Mouse (Mus musculus) limb, embryonic 14.5 days (tissue): Measurements from ENCODE around the gene Dcaf17. TPM values are rescaled to one million over a fixed set of nuclear protein-coding genes. Genes with fewer than 3 reads are reported as not detected.
A peak's percentile ranks its signal among the peaks of the same experiment; 100 is the strongest.

ENCODE experiments used
- ATAC-seq: fragments of 200-750 bp; cut with Nextera tagmentation; 2 replicates; pipeline ENCODE4 v1.8.0; 2017; ENCODE audit warnings: low read depth, moderate number of reproducible peaks, moderate TSS enrichment; ENCODE audit not compliant: low FRiP score
- DNase-seq: peaks from one replicate; pipeline ENCODE4 v3.0.0-alpha.2; 2015; ENCODE audit warnings: low spot score
- H3K27ac ChIP-seq: fragments of 300-500 bp; sonication (generic); replicated peaks from 2 replicates; pipeline ENCODE4 v1.5.1; 2014; ENCODE audit warnings: low read depth, mild to moderate bottlenecking, low read length, moderate library complexity, mixed read lengths
- H3K27me3 ChIP-seq: fragments of 300-500 bp; sonication (generic); 2 replicates; pipeline ENCODE4 v1.6.1; 2014; ENCODE audit warnings: low read length, mixed read lengths; ENCODE audit not compliant: control insufficient read depth, insufficient read depth
- H3K36me3 ChIP-seq: fragments of 300-500 bp; sonication (generic); 2 replicates; pipeline ENCODE4 v1.6.1; 2014; ENCODE audit warnings: mild to moderate bottlenecking, low read length, moderate library complexity, mixed read lengths; ENCODE audit not compliant: control insufficient read depth, insufficient read depth
- H3K4me1 ChIP-seq: fragments of 300-500 bp; sonication (generic); 2 replicates; pipeline ENCODE4 v1.6.1; 2014; ENCODE audit warnings: antibody characterized with exemption, low read length, mixed read lengths; ENCODE audit not compliant: control insufficient read depth, insufficient read depth
- H3K4me2 ChIP-seq: fragments of 300-500 bp; sonication (generic); replicated peaks from 2 replicates; pipeline ENCODE4 v1.6.1; 2014; ENCODE audit warnings: low read depth, mild to moderate bottlenecking, low read length, moderate library complexity; ENCODE audit not compliant: severe bottlenecking
- H3K4me3 ChIP-seq: fragments of 300-500 bp; sonication (generic); replicated peaks from 2 replicates; pipeline ENCODE4 v1.5.1; 2014; ENCODE audit warnings: low read length
- H3K9ac ChIP-seq: fragments of 300-500 bp; sonication (generic); 2 replicates; pipeline ENCODE4 v1.6.1; 2014; ENCODE audit warnings: mild to moderate bottlenecking, low read depth, low read length, moderate library complexity; ENCODE audit not compliant: severe bottlenecking
- H3K9me3 ChIP-seq: fragments of 300-500 bp; sonication (generic); 2 replicates; pipeline ENCODE4 v1.6.1; 2016; ENCODE audit warnings: low read length; ENCODE audit not compliant: control insufficient read depth
- POLR2A ChIP-seq: fragments of 200-500 bp; IDR thresholded peaks from 2 replicates; pipeline ENCODE4 v1.8.0; 2012; ENCODE audit warnings: inconsistent platforms, mild to moderate bottlenecking, moderate library complexity, borderline replicate concordance; ENCODE audit not compliant: insufficient read depth, insufficient read length; ENCODE audit errors: extremely low read depth
- WGBS: fragments of 180-500 bp; shearing (Covaris S2); extraction: QIAGEN DNeasy Blood & Tissue Kit; methylation state at CpG from one replicate; pipeline ENCODE4 v1.1.7; 2014; 5-methylcytosine and 5-hydroxymethylcytosine counted together
- polyA plus RNA-seq, 2 experiments: library from polyadenylated mRNA; depleted of rRNA in 1 of 2; stranded (reverse) in 1 of 2; unstranded in 1 of 2; fragments of >200 nt; fragmentation: Nextera tagmentation in 1 of 2; extraction: Ambion mirVana in 1 of 2; gene quantifications; 2 replicates each; pipeline versions ENCODE4 v1.2.1 to v1.2.3; 2012 to 2014

Dcaf17 gene
- polyA plus RNA-seq, 2 experiments: 7.2 to 26.0 TPM

GRCm38 (mm10) chr2:71037447-71037846 lies 17.7 kb upstream of the Dcaf17 start:
- DNase-seq: no peak
- Histone ChIP-seq H3K27ac (no peak overlapping the region), H3K4me3 (no peak overlapping the region), H3K36me3 (no peaks in the 10 kb centered on the region), H3K9ac (no peak overlapping the region), H3K4me2 (no peak overlapping the region), H3K27me3 (no peaks in the 10 kb centered on the region), H3K4me1 (peaks cover 5% of the 10 kb centered on the region), H3K9me3 (no peaks in the 10 kb centered on the region)
- ATAC-seq: no peak
- 86% methylated on average over 6 of the region's 6 CpGs for WGBS
- TF ChIP-seq POLR2A: no peak

GRCm38 (mm10) chr2:71039522-71040121 lies 15.5 kb upstream of the Dcaf17 start:
- Histone ChIP-seq H3K4me2 (peak overlapping the region; percentile 6; the same call in 1 of the 2 replicates), H3K9ac (no peak overlapping the region), H3K27ac (no peak overlapping the region), H3K4me1 (peaks cover 5% of the 10 kb centered on the region; the same call in 1 of the 2 replicates), H3K36me3 (no peaks in the 10 kb centered on the region), H3K4me3 (no peak overlapping the region), H3K9me3 (no peaks in the 10 kb centered on the region), H3K27me3 (no peaks in the 10 kb centered on the region)
- ATAC-seq (no peak; the same call in 1 of the 2 replicates), DNase-seq (peak; percentile 78)
- no peak for TF ChIP-seq POLR2A
- WGBS: 44% methylated on average over 11 of the region's 11 CpGs

GRCm38 (mm10) chr2:71046151-71046550 lies 9.0 kb upstream of the Dcaf17 start:
- Histone ChIP-seq H3K4me2 (no peak overlapping the region), H3K36me3 (no peaks in the 10 kb centered on the region), H3K4me1 (no peaks in the 10 kb centered on the region; the same call in 1 of the 2 replicates), H3K27ac (no peak overlapping the region), H3K27me3 (no peaks in the 10 kb centered on the region), H3K9ac (no peak overlapping the region), H3K4me3 (no peak overlapping the region), H3K9me3 (no peaks in the 10 kb centered on the region)
- no peak for TF ChIP-seq POLR2A
- ATAC-seq (no peak), DNase-seq (no peak)
- WGBS: 68% methylated on average over 6 of the region's 6 CpGs

GRCm38 (mm10) chr2:71046751-71047320 lies 8.3 kb upstream of the Dcaf17 start:
- H3K9ac ChIP-seq: no peak overlapping the region
- 63% methylated on average over 6 of the region's 6 CpGs for WGBS
- H3K4me2 ChIP-seq: no peak overlapping the region
- H3K4me1 ChIP-seq: no peaks in the 10 kb centered on the region; the same call in 1 of the 2 replicates
- no peaks in the 10 kb centered on the region for H3K9me3 ChIP-seq
- H3K27ac ChIP-seq: no peak overlapping the region
- no peak for DNase-seq
- no peak for TF ChIP-seq POLR2A
- no peaks in the 10 kb centered on the region for H3K36me3 ChIP-seq
- no peaks in the 10 kb centered on the region for H3K27me3 ChIP-seq
- no peak for ATAC-seq
- H3K4me3 ChIP-seq: no peak overlapping the region

GRCm38 (mm10) chr2:71048896-71049295 lies 6.2 kb upstream of the Dcaf17 start:
- Histone ChIP-seq H3K36me3 (no peaks in the 10 kb centered on the region), H3K27ac (no peak overlapping the region), H3K4me1 (peaks cover 2% of the 10 kb centered on the region; the same call in 1 of the 2 replicates), H3K9ac (no peak overlapping the region), H3K27me3 (no peaks in the 10 kb centered on the region), H3K4me3 (no peak overlapping the region), H3K4me2 (no peak overlapping the region), H3K9me3 (no peaks in the 10 kb centered on the region)
- 75% methylated on average over 12 of the region's 12 CpGs for WGBS
- no peak for DNase-seq
- TF ChIP-seq POLR2A: no peak
- no peak for ATAC-seq

- no peak overlapping the region for H3K4me2 ChIP-seq
- no peak overlapping the region for H3K4me3 ChIP-seq
- ATAC-seq (no peak), DNase-seq (no peak)
- no peaks in the 10 kb centered on the region for H3K9me3 ChIP-seq
- no peak for TF ChIP-seq POLR2A
- no peaks in the 10 kb centered on the region for H3K36me3 ChIP-seq
- no peak overlapping the region for H3K27ac ChIP-seq
- H3K9ac ChIP-seq: no peak overlapping the region
- WGBS: 82% methylated on average over 7 of the region's 7 CpGs
- H3K27me3 ChIP-seq: no peaks in the 10 kb centered on the region
- peaks cover 3% of the 10 kb centered on the region for H3K4me1 ChIP-seq
Measured at GRCm38 (mm10) chr2:71050511-71050910, 4.6 kb upstream of the Dcaf17 start.
